Comparison of ENCODE assay signal across 25 mouse cellular contexts in the genomic region with DNA sequence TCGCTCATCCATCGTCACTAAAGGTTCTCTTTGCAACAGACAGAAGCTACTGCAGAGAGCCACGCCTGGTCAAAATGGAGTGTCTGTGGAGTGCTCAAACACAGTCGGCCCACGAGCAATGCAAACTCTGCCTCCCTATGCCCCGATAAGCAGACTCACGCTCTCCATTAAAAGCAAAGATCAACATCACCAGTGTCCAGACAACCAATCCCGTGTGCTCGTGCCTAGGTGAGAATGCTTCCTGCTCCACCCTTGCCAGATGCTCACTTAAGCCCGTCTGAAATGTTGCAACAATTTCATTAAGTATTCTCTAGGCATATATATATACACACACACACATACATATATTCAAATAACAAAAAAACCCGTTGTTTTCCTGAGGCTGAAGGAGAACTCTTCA. TPM values are rescaled to one million over a fixed set of nuclear protein-coding genes. Genes with fewer than 3 reads are reported as not detected.
DNase-seq lines count a peak whose midpoint lies in the region; ATAC-seq and TF ChIP-seq lines count a peak whose summit lies in the region.
"Had no signal": no experiment of that assay in that cellular context is flagged by ENCODE, and none has a peak within 500 bp of the region (broad histone marks: within the 10 kb centered on the region; RNA-seq: fewer than 3 reads in every experiment).

No protein-coding gene starts in this region.

- no peak for ATAC-seq in heart, embryonic 12.5 days (ENCODE audit: insufficient number of reproducible peaks, low FRiP score)
- ATAC-seq in heart, postnatal 0 days (ENCODE audit: insufficient read depth, low read depth): no peak
- peak; percentile 40 for ATAC-seq in lung, postnatal 0 days
- ATAC-seq: forebrain, postnatal 0 days; inflammation-experienced regulatory T-cells, adult 6 months; midbrain, embryonic 13.5 days had no signal

- peaks cover 88% of the 10 kb centered on the region for H3K4me1 ChIP-seq in heart, embryonic 12.5 days (replicated peaks)
- H3K4me1 ChIP-seq in heart, postnatal 0 days (ENCODE audit: control insufficient read depth, insufficient read depth): peaks cover 65% of the 10 kb centered on the region
- peaks cover 21% of the 10 kb centered on the region; the same call in 1 of the 2 replicates for H3K4me1 ChIP-seq in lung, postnatal 0 days (ENCODE audit: insufficient read depth, low read depth, low read length)

- H3K9me3 ChIP-seq in heart, embryonic 12.5 days (replicated peaks): no peaks in the 10 kb centered on the region
- H3K9me3 ChIP-seq in heart, postnatal 0 days (replicated peaks; ENCODE audit: control insufficient read depth, low read length): no peaks in the 10 kb centered on the region
- H3K9me3 ChIP-seq in lung, postnatal 0 days (ENCODE audit: low read length): no peaks in the 10 kb centered on the region
- H3K9me3 ChIP-seq: embryonic facial prominence, embryonic 12.5 days; hindbrain, embryonic 10.5 days; hindbrain, embryonic 15.5 days; liver, embryonic 13.5 days; midbrain, embryonic 13.5 days had no signal

- H3K9ac ChIP-seq in heart, embryonic 12.5 days: no peak overlapping the region
- no peak overlapping the region for H3K9ac ChIP-seq in heart, postnatal 0 days (replicated peaks; ENCODE audit: low read depth, low read length)
- no peak overlapping the region for H3K9ac ChIP-seq in lung, postnatal 0 days (replicated peaks; ENCODE audit: low read depth)
- H3K9ac ChIP-seq: embryonic facial prominence, embryonic 12.5 days; forebrain, postnatal 0 days; hindbrain, embryonic 15.5 days; liver, embryonic 13.5 days; midbrain, embryonic 13.5 days had no signal

- H3K4me2 ChIP-seq in heart, embryonic 12.5 days: no peak overlapping the region
- no peak overlapping the region for H3K4me2 ChIP-seq in heart, postnatal 0 days (ENCODE audit: low read depth, low read length)
- no peak overlapping the region for H3K4me2 ChIP-seq in lung, postnatal 0 days (replicated peaks; ENCODE audit: low read depth, low read length)
- H3K4me2 ChIP-seq: embryonic facial prominence, embryonic 12.5 days; hindbrain, embryonic 15.5 days; liver, embryonic 13.5 days; midbrain, embryonic 13.5 days had no signal

- 0 out of 2 replicates have a peak, but pooled peaks cover 3% of the 10 kb centered on the region for H3K36me3 ChIP-seq in heart, embryonic 12.5 days
- H3K36me3 ChIP-seq in heart, postnatal 0 days (replicated peaks; ENCODE audit: control insufficient read depth, insufficient read depth, low read length): no peaks in the 10 kb centered on the region
- no peaks in the 10 kb centered on the region for H3K36me3 ChIP-seq in lung, postnatal 0 days (ENCODE audit: insufficient read depth, low read length)
- H3K36me3 ChIP-seq: embryonic facial prominence, embryonic 12.5 days; hindbrain, embryonic 10.5 days; hindbrain, embryonic 15.5 days; liver, embryonic 13.5 days; midbrain, embryonic 13.5 days had no signal

- WGBS in heart, embryonic 12.5 days: 74% methylated on average over 11 of the region's 11 CpGs
- 77% methylated on average over 11 of the region's 11 CpGs for WGBS in heart, postnatal 0 days
- WGBS in lung, postnatal 0 days: 51% methylated on average over 11 of the region's 11 CpGs

- no peak for DNase-seq in heart, adult 11 months
- DNase-seq in heart, postnatal 0 days (ENCODE audit: low spot score): no peak
- no peak for DNase-seq in heart, adult 9 months (ENCODE audit: low spot score in 2 of 2)
- DNase-seq in lung, postnatal 0 days (ENCODE audit: low spot score): peak; percentile 65
- no peak for DNase-seq in lung, postnatal 10 days
- DNase-seq in frontal cortex, postnatal 25 days (ENCODE audit: low spot score in 2 of 2): no peak
- DNase-seq: B cell, adult 2 months; cerebellum, adult 11-12 months; cerebellum, adult 9-11 months; embryo, embryonic 11 days; forebrain, postnatal 0 days; gastrocnemius, postnatal 25 days; kidney, postnatal 36 days; liver, embryonic 13.5 days; lung, adult 18-20 months; thymus, postnatal 4 days had no signal

- no peaks in the 10 kb centered on the region for H3K27me3 ChIP-seq in heart, embryonic 12.5 days (replicated peaks)
- H3K27me3 ChIP-seq in heart, postnatal 0 days (ENCODE audit: control insufficient read depth, insufficient read depth, low read length): no peaks in the 10 kb centered on the region
- H3K27me3 ChIP-seq in lung, postnatal 0 days (replicated peaks; ENCODE audit: insufficient read depth, low read length): no peaks in the 10 kb centered on the region
- H3K27me3 ChIP-seq: embryonic facial prominence, embryonic 12.5 days; hindbrain, embryonic 15.5 days; liver, embryonic 13.5 days; midbrain, embryonic 13.5 days had no signal

- no peak for TF ChIP-seq EP300 in heart, postnatal 0 days (IDR thresholded peaks at IDR 0.05; ENCODE audit: low read depth)
- TF ChIP-seq EP300 in lung, postnatal 0 days (IDR thresholded peaks at IDR 0.05): 0 out of 2 replicates have a peak, but pooled peaks have one; percentile 37

- no peak overlapping the region for H3K4me3 ChIP-seq in heart, embryonic 12.5 days
- H3K4me3 ChIP-seq in heart, postnatal 0 days (ENCODE audit: low read depth, low read length): no peak overlapping the region
- no peak overlapping the region for H3K4me3 ChIP-seq in lung, postnatal 0 days (ENCODE audit: low read depth, low read length)
- H3K4me3 ChIP-seq: embryonic facial prominence, embryonic 12.5 days; hindbrain, embryonic 10.5 days; hindbrain, embryonic 15.5 days; layer of hippocampus, adult 2 months; left cerebral cortex, adult 2 months; liver, embryonic 13.5 days; midbrain, embryonic 13.5 days had no signal

- peak overlapping the region; percentile 83 for H3K27ac ChIP-seq in heart, embryonic 12.5 days (ENCODE audit: poor library complexity, severe bottlenecking)
- H3K27ac ChIP-seq in heart, postnatal 0 days (ENCODE audit: low read depth): peak overlapping the region; percentile 82
- no peak overlapping the region for H3K27ac ChIP-seq in lung, postnatal 0 days (ENCODE audit: low read length)
- H3K27ac ChIP-seq: embryonic facial prominence, embryonic 12.5 days; hindbrain, embryonic 15.5 days; left cerebral cortex, adult 2 months; liver, embryonic 13.5 days; macrophage; midbrain, embryonic 13.5 days had no signal

- no peak for TF ChIP-seq CTCF in heart, postnatal 0 days (IDR thresholded peaks at IDR 0.05; ENCODE audit: low read depth)
- TF ChIP-seq CTCF in lung, postnatal 0 days (IDR thresholded peaks at IDR 0.05): no peak

RNA-seq across cellular contexts. Expression of gene Fndc3b, which starts 56.1 kb away (rescaled TPM):
- 36.8 and 43.6 TPM in 2 replicates for polyA plus RNA-seq in heart, embryonic 12.5 days (2016; fragmentation: Nextera tagmentation; extraction: Ambion mirVana)
- total RNA-seq in heart, postnatal 0 days (2014; rRNA removed; ENCODE audit: low replicate concordance): 44.1 and 57.1 TPM in 2 replicates
- 13.8 and 16.4 TPM in 2 replicates for polyA plus RNA-seq in heart, postnatal 0 days (2015; fragmentation: Nextera tagmentation; extraction: Ambion mirVana)
- polyA plus RNA-seq in lung, postnatal 0 days (2015; fragmentation: Nextera tagmentation; extraction: Ambion mirVana): 28.5 and 30.6 TPM in 2 replicates
